Comparison of ENCODE assay signal across 9 mouse cellular contexts in the genomic region with DNA sequence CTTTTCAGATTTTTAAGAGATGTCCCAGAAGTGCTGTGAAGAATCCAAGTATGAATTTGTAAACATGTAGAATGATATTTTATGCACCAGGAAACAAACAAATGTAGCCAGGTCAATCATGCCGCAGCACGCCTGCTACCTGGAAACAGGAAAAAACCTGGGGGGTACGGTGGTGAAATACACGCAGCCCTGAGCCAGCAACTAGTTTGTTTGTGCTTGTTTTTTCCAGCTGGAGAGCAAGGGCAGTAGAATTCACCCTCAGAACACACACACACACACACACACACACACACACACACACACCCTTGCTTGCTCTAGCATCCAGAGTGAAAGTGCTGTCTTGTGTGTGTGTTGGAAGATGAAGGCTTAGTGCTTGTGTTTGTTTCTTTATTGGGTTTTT. TPM values are rescaled to one million over a fixed set of nuclear protein-coding genes. Genes with fewer than 3 reads are reported as not detected.
DNase-seq lines count a peak whose midpoint lies in the region; ATAC-seq and TF ChIP-seq lines count a peak whose summit lies in the region.
"Had no signal": no experiment of that assay in that cellular context is flagged by ENCODE, and none has a peak within 500 bp of the region (broad histone marks: within the 10 kb centered on the region; RNA-seq: fewer than 3 reads in every experiment).

No protein-coding gene starts in this region.

- no peak overlapping the region; the same call in 1 of the 2 replicates for H3K4me3 ChIP-seq in lung, embryonic 15.5 days
- peak overlapping the region; percentile 51 for H3K4me3 ChIP-seq in hindbrain, embryonic 14.5 days (replicated peaks; ENCODE audit: low read length)
- H3K4me3 ChIP-seq in neural tube, embryonic 13.5 days, result peak overlapping the region; percentile 61; the same call in 1 of the 2 replicates
- H3K4me3 ChIP-seq in thymus, adult 2 months (ENCODE audit: control insufficient read depth, insufficient read depth, low read length), result no peak overlapping the region

- H3K27ac ChIP-seq in lung, embryonic 15.5 days, result no peak overlapping the region
- H3K27ac ChIP-seq in hindbrain, embryonic 14.5 days, result no peak overlapping the region
- no peak overlapping the region for H3K27ac ChIP-seq in neural tube, embryonic 13.5 days (replicated peaks)
- no peak overlapping the region for H3K27ac ChIP-seq in thymus, adult 2 months (ENCODE audit: control insufficient read depth, insufficient read depth, low read length)

- H3K36me3 ChIP-seq in lung, embryonic 15.5 days, result peaks cover 20% of the 10 kb centered on the region
- H3K36me3 ChIP-seq in hindbrain, embryonic 14.5 days (replicated peaks; ENCODE audit: control insufficient read depth, insufficient read depth), result peaks cover 19% of the 10 kb centered on the region
- H3K36me3 ChIP-seq in neural tube, embryonic 13.5 days, result peaks cover 20% of the 10 kb centered on the region
- peaks cover 18% of the 10 kb centered on the region for H3K36me3 ChIP-seq in thymus, adult 2 months (ENCODE audit: control insufficient read depth, insufficient read depth, low read length)

- TF ChIP-seq POLR2A in thymus, adult 2 months (IDR thresholded peaks at IDR 0.05; ENCODE audit: control insufficient read depth, extremely low read depth, insufficient read depth, low read length, poor library complexity), result no peak

- no peak for TF ChIP-seq CTCF in thymus, adult 2 months (IDR thresholded peaks at IDR 0.05; ENCODE audit: borderline replicate concordance, control insufficient read depth, extremely low read depth, insufficient read depth, low read length, poor library complexity)

- no peaks in the 10 kb centered on the region for H3K27me3 ChIP-seq in lung, embryonic 15.5 days
- H3K27me3 ChIP-seq in hindbrain, embryonic 14.5 days (ENCODE audit: control insufficient read depth, insufficient read depth, low read length), result peaks cover 5% of the 10 kb centered on the region
- no peaks in the 10 kb centered on the region; the same call in 1 of the 2 replicates for H3K27me3 ChIP-seq in neural tube, embryonic 13.5 days
- H3K27me3 ChIP-seq in thymus, adult 2 months (ENCODE audit: control insufficient read depth, insufficient read depth, low read length), result no peaks in the 10 kb centered on the region

- H3K9ac ChIP-seq in lung, embryonic 15.5 days, result no peak overlapping the region
- no peak overlapping the region for H3K9ac ChIP-seq in hindbrain, embryonic 14.5 days
- H3K9ac ChIP-seq in neural tube, embryonic 13.5 days, result no peak overlapping the region

- no peaks in the 10 kb centered on the region for H3K9me3 ChIP-seq in lung, embryonic 15.5 days
- no peaks in the 10 kb centered on the region for H3K9me3 ChIP-seq in hindbrain, embryonic 14.5 days (ENCODE audit: control insufficient read depth, low read length)
- no peaks in the 10 kb centered on the region for H3K9me3 ChIP-seq in neural tube, embryonic 13.5 days

- ATAC-seq in lung, embryonic 15.5 days (ENCODE audit: borderline replicate concordance, extremely low read depth, low FRiP score, low TSS enrichment), result no peak
- no peak for ATAC-seq in hindbrain, embryonic 14.5 days (ENCODE audit: low FRiP score)
- ATAC-seq in neural tube, embryonic 13.5 days (ENCODE audit: low read depth), result no peak
- no peak for ATAC-seq in monocyte, adult 5-6 weeks (replicated peaks; ENCODE audit: insufficient number of reproducible peaks, low FRiP score, low TSS enrichment, poor library complexity, severe bottlenecking)

- H3K4me1 ChIP-seq in lung, embryonic 15.5 days, result peaks cover 20% of the 10 kb centered on the region
- 0 out of 2 replicates have a peak, but pooled peaks cover 15% of the 10 kb centered on the region for H3K4me1 ChIP-seq in hindbrain, embryonic 14.5 days (replicated peaks; ENCODE audit: control insufficient read depth, insufficient read depth, low read length)
- peaks cover 22% of the 10 kb centered on the region for H3K4me1 ChIP-seq in neural tube, embryonic 13.5 days (replicated peaks)
- H3K4me1 ChIP-seq in thymus, adult 2 months (replicated peaks; ENCODE audit: control insufficient read depth, insufficient read depth, low read length), result peaks cover 24% of the 10 kb centered on the region

- 35% methylated on average over 4 of the region's 4 CpGs for WGBS in lung, embryonic 15.5 days
- 41% methylated on average over 4 of the region's 4 CpGs for WGBS in hindbrain, embryonic 14.5 days
- 65% methylated on average over 4 of the region's 4 CpGs for WGBS in neural tube, embryonic 13.5 days
- WGBS in thymus, adult 2 months, result 26% methylated on average over 4 of the region's 4 CpGs

- H3K4me2 ChIP-seq in lung, embryonic 15.5 days, result peak overlapping the region; percentile 99; the same call in 1 of the 2 replicates
- peak overlapping the region; percentile 95 for H3K4me2 ChIP-seq in hindbrain, embryonic 14.5 days (replicated peaks)
- peak overlapping the region; percentile 96 for H3K4me2 ChIP-seq in neural tube, embryonic 13.5 days

- DNase-seq in lung, postnatal 4 days, result no peak
- no peak for DNase-seq in hindbrain, embryonic 14.5 days (ENCODE audit: low spot score)
- peak; percentile 52 to 69 for DNase-seq in kidney, postnatal 25 days
- no peak for DNase-seq in thymus, adult 2 months
- no peak for DNase-seq in testis, postnatal 14 days (ENCODE audit: low spot score)
- DNase-seq: heart, postnatal 14 days had no signal

RNA-seq across cellular contexts. Expression of a gene that starts 0.9 kb away (rescaled TPM):
- 2.4 and 2.5 TPM in 2 replicates for polyA plus RNA-seq in lung, embryonic 15.5 days (2015; fragmentation: Nextera tagmentation; extraction: Ambion mirVana)
- 2.3 and 6.1 TPM in 2 replicates for polyA plus RNA-seq in hindbrain, embryonic 14.5 days (2014; fragmentation: Nextera tagmentation; extraction: Ambion mirVana)
- 1.9 and 2.3 TPM in 2 replicates for polyA plus RNA-seq in neural tube, embryonic 13.5 days (2015; fragmentation: Nextera tagmentation; extraction: Ambion mirVana)
- total RNA-seq in monocyte, adult 5-6 weeks (2017), result 0.58 TPM in 1 of 3 replicates, not detected in the others
- polyA plus RNA-seq in thymus, adult 2 months (2012; rRNA removed), result 0.15 and 0.20 TPM in 2 replicates

RNA-seq across cellular contexts. Expression of a gene that starts 0.9 kb away (rescaled TPM):
- polyA plus RNA-seq in lung, embryonic 15.5 days (2015; fragmentation: Nextera tagmentation; extraction: Ambion mirVana), result 69.7 and 77.4 TPM in 2 replicates
- 36.3 and 37.9 TPM in 2 replicates for polyA plus RNA-seq in hindbrain, embryonic 14.5 days (2014; fragmentation: Nextera tagmentation; extraction: Ambion mirVana)
- polyA plus RNA-seq in neural tube, embryonic 13.5 days (2015; fragmentation: Nextera tagmentation; extraction: Ambion mirVana), result 28.4 and 33.8 TPM in 2 replicates
- 15.5 to 32.5 TPM (median 20.3 TPM) in 3 replicates for total RNA-seq in monocyte, adult 5-6 weeks (2017)
- 134 and 141 TPM in 2 replicates for polyA plus RNA-seq in thymus, adult 2 months (2012; rRNA removed)

RNA-seq across cellular contexts. Expression of a gene that starts 15.0 kb away (rescaled TPM):
- 71.0 and 75.7 TPM in 2 replicates for polyA plus RNA-seq in lung, embryonic 15.5 days (2015; fragmentation: Nextera tagmentation; extraction: Ambion mirVana)
- polyA plus RNA-seq in hindbrain, embryonic 14.5 days (2014; fragmentation: Nextera tagmentation; extraction: Ambion mirVana), result 20.6 and 22.8 TPM in 2 replicates
- polyA plus RNA-seq in neural tube, embryonic 13.5 days (2015; fragmentation: Nextera tagmentation; extraction: Ambion mirVana), result 35.3 and 36.0 TPM in 2 replicates
- 112 to 198 TPM (median 125 TPM) in 3 replicates for total RNA-seq in monocyte, adult 5-6 weeks (2017)
- 232 and 249 TPM in 2 replicates for polyA plus RNA-seq in thymus, adult 2 months (2012; rRNA removed)

RNA-seq across cellular contexts. Expression of a gene that starts 28.1 kb away (rescaled TPM):
- polyA plus RNA-seq in lung, embryonic 15.5 days (2015; fragmentation: Nextera tagmentation; extraction: Ambion mirVana), result 171 and 176 TPM in 2 replicates
- polyA plus RNA-seq in hindbrain, embryonic 14.5 days (2014; fragmentation: Nextera tagmentation; extraction: Ambion mirVana), result 68.4 and 75.7 TPM in 2 replicates
- 63.5 and 71.8 TPM in 2 replicates for polyA plus RNA-seq in neural tube, embryonic 13.5 days (2015; fragmentation: Nextera tagmentation; extraction: Ambion mirVana)
- total RNA-seq in monocyte, adult 5-6 weeks (2017), result 84.4 to 180 TPM (median 92.3 TPM) in 3 replicates
- polyA plus RNA-seq in thymus, adult 2 months (2012; rRNA removed), result 223 and 238 TPM in 2 replicates

RNA-seq across cellular contexts. Expression of a gene that starts 40.9 kb away (rescaled TPM):
- polyA plus RNA-seq in lung, embryonic 15.5 days (2015; fragmentation: Nextera tagmentation; extraction: Ambion mirVana), result 18.2 and 18.3 TPM in 2 replicates
- polyA plus RNA-seq in hindbrain, embryonic 14.5 days (2014; fragmentation: Nextera tagmentation; extraction: Ambion mirVana), result 19.0 and 19.1 TPM in 2 replicates
- 19.3 and 21.6 TPM in 2 replicates for polyA plus RNA-seq in neural tube, embryonic 13.5 days (2015; fragmentation: Nextera tagmentation; extraction: Ambion mirVana)
- total RNA-seq in monocyte, adult 5-6 weeks (2017), result 36.0 to 44.2 TPM (median 40.6 TPM) in 3 replicates
- 31.4 and 31.6 TPM in 2 replicates for polyA plus RNA-seq in thymus, adult 2 months (2012; rRNA removed)

Comparison
In these comparisons a context has a peak if more than half of its experiments do, and no peak if none do; other contexts are left out.
1. H3K4me3 ChIP-seq: peak in hindbrain, embryonic 14.5 days (single experiment) and neural tube, embryonic 13.5 days (single experiment); none in lung, embryonic 15.5 days (single experiment) and thymus, adult 2 months (single experiment).
2. DNase-seq: peak in kidney, postnatal 25 days (2 of 2); none in lung, postnatal 4 days (0 of 2), hindbrain, embryonic 14.5 days (single experiment), thymus, adult 2 months (single experiment) and testis, postnatal 14 days (single experiment).
3. Peak in every context shown above with its lines, with median percentiles within 50 percentile points of each other: H3K4me2 ChIP-seq.